Mouse (Mus musculus) forebrain, embryonic 13.5 days (tissue): ENCODE measurements around the gene Osgep. TPM values are rescaled to one million over a fixed set of nuclear protein-coding genes. Genes with fewer than 3 reads are reported as not detected.
"Not testable (repeated sequence)": the region's sequence is repeated elsewhere in the genome, so short reads cannot be mapped to it uniquely, and the experiment has no call there.

Source experiments
- ATAC-seq: fragments of 200-750 bp; cut with Nextera tagmentation; 2 replicates; pipeline ENCODE4 v1.8.0; 2017
- H3K27ac ChIP-seq: fragments of 300-500 bp; sonication (generic); 2 replicates; pipeline ENCODE4 v1.5.1; 2015; ENCODE audit warnings: inconsistent platforms, mild to moderate bottlenecking, moderate library complexity
- H3K27me3 ChIP-seq: fragments of 300-500 bp; sonication (generic); 2 replicates; pipeline ENCODE4 v1.6.1; 2015; ENCODE audit warnings: mild to moderate bottlenecking, inconsistent platforms
- H3K36me3 ChIP-seq: fragments of 300-500 bp; sonication (generic); 2 replicates; pipeline ENCODE4 v1.6.1; 2015; ENCODE audit warnings: mild to moderate bottlenecking, inconsistent platforms; ENCODE audit not compliant: poor library complexity, severe bottlenecking
- H3K4me1 ChIP-seq: fragments of 300-500 bp; sonication (generic); 2 replicates; pipeline ENCODE4 v1.6.1; 2015; ENCODE audit warnings: inconsistent platforms
- H3K4me2 ChIP-seq: fragments of 300-500 bp; sonication (generic); 2 replicates; pipeline ENCODE4 v1.6.1; 2015; ENCODE audit warnings: inconsistent platforms, mild to moderate bottlenecking, moderate library complexity
- H3K4me3 ChIP-seq: fragments of 300-500 bp; sonication (generic); 2 replicates; pipeline ENCODE4 v1.5.1; 2015; ENCODE audit warnings: mild to moderate bottlenecking, inconsistent platforms
- H3K9ac ChIP-seq: fragments of 300-500 bp; sonication (generic); 2 replicates; pipeline ENCODE4 v1.6.1; 2015; ENCODE audit warnings: mild to moderate bottlenecking, inconsistent platforms
- H3K9me3 ChIP-seq: fragments of 300-500 bp; sonication (generic); replicated peaks from 2 replicates; pipeline ENCODE4 v1.6.1; 2016; ENCODE audit warnings: inconsistent platforms
- whole genome bisulfite sequencing: fragments of 180-500 bp; shearing (Covaris S2); methylation state at CpG from one replicate; pipeline ENCODE4 v1.1.7; 2015; 5-methylcytosine and 5-hydroxymethylcytosine counted together
- polyA plus RNA-seq: library from polyadenylated mRNA; unstranded; fragments of >200 nt; fragmentation: Nextera tagmentation; extraction: Ambion mirVana; gene quantifications from 2 replicates; pipeline ENCODE4 v1.2.1, GENCODE M21; 2015

The Osgep gene
- polyA plus RNA-seq, 1 experiment from 2014 or later, result 150 TPM

DNA sequence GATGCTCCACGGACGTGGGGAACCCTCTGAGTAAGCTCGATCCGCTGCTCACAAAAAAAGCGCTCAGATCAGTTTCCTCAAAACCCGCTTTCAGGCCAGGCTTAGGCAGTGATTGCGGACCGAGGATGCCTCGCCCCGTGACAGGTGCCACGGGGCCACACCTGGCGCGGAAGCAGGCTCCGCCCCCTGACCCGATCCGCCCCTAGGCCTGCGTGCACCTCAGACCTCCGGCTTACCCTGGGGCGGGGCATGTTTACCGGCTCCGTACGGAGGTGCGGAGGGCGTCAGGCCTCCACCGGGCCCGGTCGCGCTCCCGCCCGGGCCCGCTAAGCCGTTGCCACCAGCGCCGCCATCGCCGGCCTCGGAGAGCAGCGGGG, 5.7 kb upstream of the Osgep start:
- Histone ChIP-seq H3K9me3 (no peaks in the 10 kb centered on the region), H3K27me3 (no peaks in the 10 kb centered on the region), H3K27ac (peak overlapping the region; percentile 83), H3K9ac (peak overlapping the region; percentile 99), H3K4me2 (peak overlapping the region; percentile 77), H3K4me3 (peak overlapping the region; percentile 97), H3K4me1 (peaks cover 43% of the 10 kb centered on the region), H3K36me3 (peaks cover 37% of the 10 kb centered on the region)
- peak; percentile 46 for ATAC-seq
- WGBS, result under 1% methylated on average over 32 of the region's 38 CpGs

- H3K4me1 ChIP-seq, result peaks cover 43% of the 10 kb centered on the region
- no peaks in the 10 kb centered on the region for H3K27me3 ChIP-seq
- 15% methylated on average over 10 of the region's 10 CpGs for WGBS
- peaks cover 37% of the 10 kb centered on the region for H3K36me3 ChIP-seq
- H3K4me3 ChIP-seq, result peak overlapping the region; percentile 97
- peak overlapping the region; percentile 99 for H3K9ac ChIP-seq
- no peaks in the 10 kb centered on the region for H3K9me3 ChIP-seq
- H3K4me2 ChIP-seq, result peak overlapping the region; percentile 77
- peak overlapping the region; percentile 83 for H3K27ac ChIP-seq
- ATAC-seq, result no peak
Observed at GRCm38 (mm10) chr14:50929951-50930350, 5.3 kb upstream of the Osgep start.

DNA sequence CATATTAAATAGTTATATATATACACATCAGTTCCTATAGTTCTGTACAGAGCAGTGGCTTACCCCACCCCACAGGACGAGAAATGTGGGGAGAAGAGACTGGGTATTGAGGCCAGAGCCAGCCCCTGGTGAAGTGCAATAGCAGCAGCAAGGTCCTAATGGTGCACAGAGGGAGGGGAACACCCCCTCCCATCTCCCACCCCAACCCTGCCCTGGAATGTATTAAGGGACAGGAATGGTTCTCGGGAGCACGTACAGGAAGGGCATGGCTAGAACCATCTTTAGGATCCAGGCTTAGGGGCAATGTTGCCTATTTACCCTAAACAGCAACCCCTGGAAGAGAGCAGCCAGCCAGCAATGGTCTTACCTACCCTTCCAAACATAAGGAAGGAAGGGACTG, 2.7 kb upstream of the Osgep start:
- 80% methylated on average over 3 of the region's 3 CpGs for WGBS
- no peak overlapping the region for H3K27ac ChIP-seq
- H3K9me3 ChIP-seq, result no peaks in the 10 kb centered on the region
- no peak for ATAC-seq
- peaks cover 37% of the 10 kb centered on the region for H3K36me3 ChIP-seq
- H3K9ac ChIP-seq, result no peak overlapping the region
- no peak overlapping the region for H3K4me3 ChIP-seq
- no peak overlapping the region for H3K4me2 ChIP-seq
- no peaks in the 10 kb centered on the region for H3K27me3 ChIP-seq
- peaks cover 51% of the 10 kb centered on the region for H3K4me1 ChIP-seq

GRCm38 (mm10) chr14:50925111-50925920, 623 bp upstream of the Osgep start:
- peak; percentile 52; the same call in 1 of the 2 replicates for ATAC-seq
- H3K4me1 ChIP-seq, result peaks cover 44% of the 10 kb centered on the region
- H3K9ac ChIP-seq, result peak overlapping the region; percentile 92
- no peaks in the 10 kb centered on the region for H3K27me3 ChIP-seq
- H3K4me3 ChIP-seq, result peak overlapping the region; percentile 88
- peak overlapping the region; percentile 83 for H3K4me2 ChIP-seq
- WGBS, result 2% methylated on average over 38 of the region's 38 CpGs
- peaks cover 37% of the 10 kb centered on the region for H3K36me3 ChIP-seq
- peak overlapping the region; percentile 89 for H3K27ac ChIP-seq
- H3K9me3 ChIP-seq, result no peaks in the 10 kb centered on the region

DNA sequence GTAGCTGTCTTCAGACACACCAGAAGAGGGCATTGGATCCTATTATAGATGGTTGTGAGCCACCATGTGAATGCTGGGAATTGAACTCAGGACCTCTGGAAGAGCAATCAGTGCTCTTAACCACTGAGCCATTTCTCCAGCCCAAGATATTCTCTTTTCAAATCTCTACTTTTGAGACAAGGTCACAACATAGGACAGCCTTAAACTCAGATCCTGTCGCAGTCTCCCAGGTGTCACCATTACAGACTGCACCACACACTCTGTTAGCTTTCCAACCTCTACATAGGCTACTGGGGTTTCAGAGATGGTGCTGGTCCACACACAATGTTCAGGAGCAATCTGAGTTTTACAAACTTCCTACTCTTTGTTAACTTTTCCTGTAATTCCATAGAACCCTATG, 1.3 kb downstream of the Osgep start:
- Histone ChIP-seq H3K36me3 (peaks cover 40% of the 10 kb centered on the region), H3K9ac (peak overlapping the region; percentile 92), H3K4me2 (peak overlapping the region; percentile 83), H3K4me3 (peak overlapping the region; percentile 88), H3K4me1 (peaks cover 31% of the 10 kb centered on the region)
- 82% methylated on average over 1 of the region's 1 CpGs for WGBS
- H3K9me3 ChIP-seq, H3K27ac ChIP-seq, ATAC-seq, H3K27me3 ChIP-seq: not testable (repeated sequence)

GRCm38 (mm10) chr14:50911356-50911755, 13.3 kb downstream of the Osgep start:
- WGBS, result 44% methylated on average over 3 of the region's 3 CpGs
- no peaks in the 10 kb centered on the region for H3K9me3 ChIP-seq
- ATAC-seq, result no peak
- peaks cover 55% of the 10 kb centered on the region for H3K36me3 ChIP-seq
- H3K27me3 ChIP-seq, result no peaks in the 10 kb centered on the region
- no peak overlapping the region for H3K9ac ChIP-seq
- H3K4me2 ChIP-seq, result no peak overlapping the region
- no peaks in the 10 kb centered on the region for H3K4me1 ChIP-seq
- H3K4me3 ChIP-seq, result no peak overlapping the region
- no peak overlapping the region for H3K27ac ChIP-seq

- no peak overlapping the region for H3K27ac ChIP-seq
- H3K9me3 ChIP-seq, result no peaks in the 10 kb centered on the region
- no peak overlapping the region for H3K4me2 ChIP-seq
- peaks cover 26% of the 10 kb centered on the region for H3K36me3 ChIP-seq
- no peak for ATAC-seq
- peaks cover 9% of the 10 kb centered on the region for H3K4me1 ChIP-seq
- no peak overlapping the region for H3K4me3 ChIP-seq
- 82% methylated on average over 4 of the region's 4 CpGs for WGBS
- no peaks in the 10 kb centered on the region for H3K27me3 ChIP-seq
- H3K9ac ChIP-seq, result no peak overlapping the region
Observed at GRCm38 (mm10) chr14:50908126-50908525, 16.6 kb downstream of the Osgep start.

DNA sequence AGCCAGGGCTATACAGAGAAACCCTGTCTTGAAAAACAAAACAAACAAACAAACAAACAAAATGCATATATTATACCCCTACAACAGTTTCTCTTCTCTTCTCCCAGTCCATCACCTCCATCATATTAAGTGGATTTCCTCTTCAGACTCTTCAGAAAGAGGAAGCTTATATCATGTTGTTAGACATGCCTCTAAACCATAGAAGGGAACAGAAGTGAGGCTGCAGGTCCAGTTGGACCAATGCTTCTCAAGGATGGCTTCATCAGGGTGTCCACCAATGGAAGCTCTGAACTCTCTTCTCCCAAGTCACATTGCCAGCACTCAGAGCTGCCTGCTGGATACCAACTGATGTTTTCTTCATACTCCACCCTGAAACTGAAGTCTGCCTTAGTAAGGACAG, 19.4 kb downstream of the Osgep start:
- not testable (repeated sequence) for H3K36me3 ChIP-seq, H3K27ac ChIP-seq, H3K4me2 ChIP-seq, H3K4me3 ChIP-seq, H3K9ac ChIP-seq, H3K27me3 ChIP-seq, H3K9me3 ChIP-seq, H3K4me1 ChIP-seq, ATAC-seq

- H3K27ac ChIP-seq, result no peak overlapping the region
- H3K4me1 ChIP-seq, result peaks cover 9% of the 10 kb centered on the region
- H3K4me2 ChIP-seq, result no peak overlapping the region
- ATAC-seq, result no peak
- H3K27me3 ChIP-seq, result no peaks in the 10 kb centered on the region
- 80% methylated on average over 4 of the region's 4 CpGs for WGBS
- H3K4me3 ChIP-seq, result no peak overlapping the region
- H3K9ac ChIP-seq, result no peak overlapping the region
- H3K36me3 ChIP-seq, result no peaks in the 10 kb centered on the region
- no peaks in the 10 kb centered on the region for H3K9me3 ChIP-seq
Observed at GRCm38 (mm10) chr14:50904828-50905129, 19.9 kb downstream of the Osgep start.

- Histone ChIP-seq H3K9me3 (no peaks in the 10 kb centered on the region), H3K4me3 (peak overlapping the region; percentile 38), H3K36me3 (no peaks in the 10 kb centered on the region), H3K27me3 (no peaks in the 10 kb centered on the region), H3K27ac (peak overlapping the region; percentile 32; the same call in 1 of the 2 replicates), H3K9ac (peak overlapping the region; percentile 61), H3K4me1 (peaks cover 9% of the 10 kb centered on the region), H3K4me2 (peak overlapping the region; percentile 67)
- WGBS, result 2% methylated on average over 26 of the region's 26 CpGs
- ATAC-seq, result peak; percentile 86
Observed at GRCm38 (mm10) chr14:50903973-50904827, 20.5 kb downstream of the Osgep start.

GRCm38 (mm10) chr14:50897992-50898391, 26.7 kb downstream of the Osgep start:
- peaks cover 16% of the 10 kb centered on the region for H3K27me3 ChIP-seq
- H3K4me3 ChIP-seq, H3K9ac ChIP-seq, H3K36me3 ChIP-seq, ATAC-seq, H3K9me3 ChIP-seq, H3K27ac ChIP-seq, H3K4me2 ChIP-seq: not testable (repeated sequence)
- H3K4me1 ChIP-seq, result peaks cover 12% of the 10 kb centered on the region
- WGBS, result 94% methylated on average over 2 of the region's 2 CpGs

GRCm38 (mm10) chr14:50897374-50897765, 27.3 kb downstream of the Osgep start, which contains the start of gene Klhl33:
Gene Klhl33 (minus strand): TSS chr14:50897507.
- Histone ChIP-seq H3K4me2 (peak within 1 kb of the TSS; percentile 83), H3K9ac (peak within 1 kb of the TSS; percentile 66), H3K9me3 (no peaks in the 10 kb centered on the region), H3K36me3 (no peaks in the 10 kb centered on the region), H3K27ac (no peak within 1 kb of the TSS), H3K4me1 (peaks cover 12% of the 10 kb centered on the region), H3K4me3 (peak within 1 kb of the TSS; percentile 50), H3K27me3 (peaks cover 16% of the 10 kb centered on the region)
- 37% methylated on average over 7 of the region's 7 CpGs for WGBS
- no peak for ATAC-seq
